Mouse (Mus musculus) cerebellum, adult 9-11 months (tissue): ENCODE measurements around the gene Saa3.
"Not testable (repeated sequence)": the region's sequence is repeated elsewhere in the genome, so short reads cannot be mapped to it uniquely, and the experiment has no call there.

Experiments used
- DNase-seq: peaks from one replicate; pipeline ENCODE4 v3.0.0; 2022

The Saa3 gene

GRCm38 (mm10) chr7:46715600-46715999 lies at the start of gene Saa3:
Saa3 (minus strand) TSS chr7:46715700.
- no peak for DNase-seq

- no peak for DNase-seq
Measured at GRCm38 (mm10) chr7:46764672-46765071, 49.2 kb upstream of the Saa3 start.

- no peak for DNase-seq
Measured at GRCm38 (mm10) chr7:46762601-46763000, 47.1 kb upstream of the Saa3 start.

- DNase-seq, result no peak
Measured at GRCm38 (mm10) chr7:46761049-46761795, 45.7 kb upstream of the Saa3 start.

- no peak for DNase-seq
Measured at GRCm38 (mm10) chr7:46751490-46751889, 36.0 kb upstream of the Saa3 start, which contains the start of gene Saa2. Saa2 (plus strand) TSS chr7:46751790.

- no peak for DNase-seq
Measured at GRCm38 (mm10) chr7:46748459-46748858, 33.0 kb upstream of the Saa3 start.

GRCm38 (mm10) chr7:46746381-46746780 lies 30.9 kb upstream of the Saa3 start:
- no peak for DNase-seq

GRCm38 (mm10) chr7:46745816-46746215 lies 30.3 kb upstream of the Saa3 start:
- no peak for DNase-seq

- not testable (repeated sequence) for DNase-seq
Measured at GRCm38 (mm10) chr7:46742880-46743279, 27.4 kb upstream of the Saa3 start, which contains the start of gene Saa1. Saa1 (minus strand) TSS chr7:46742980.

GRCm38 (mm10) chr7:46740041-46740440 lies 24.5 kb upstream of the Saa3 start:
- not testable (repeated sequence) for DNase-seq

GRCm38 (mm10) chr7:46738561-46739460 lies 23.3 kb upstream of the Saa3 start:
- no peak for DNase-seq

GRCm38 (mm10) chr7:46734983-46735382 lies 19.5 kb upstream of the Saa3 start:
- DNase-seq, result no peak

- DNase-seq, result no peak
Measured at GRCm38 (mm10) chr7:46732458-46732857, 17.0 kb upstream of the Saa3 start, which contains the start of gene Saa4. Saa4 (minus strand) TSS chr7:46732603.

GRCm38 (mm10) chr7:46727584-46727983 lies 12.1 kb upstream of the Saa3 start:
- DNase-seq, result no peak

GRCm38 (mm10) chr7:46724396-46724795 lies 8.9 kb upstream of the Saa3 start:
- no peak for DNase-seq

GRCm38 (mm10) chr7:46723849-46724248 lies 8.3 kb upstream of the Saa3 start:
- no peak for DNase-seq

- DNase-seq, result no peak
Measured at GRCm38 (mm10) chr7:46723354-46723753, 7.9 kb upstream of the Saa3 start.

GRCm38 (mm10) chr7:46720460-46720859 lies 5.0 kb upstream of the Saa3 start:
- peak; percentile 66 for DNase-seq

GRCm38 (mm10) chr7:46719526-46719925 lies 4.0 kb upstream of the Saa3 start:
- peak; percentile 59 for DNase-seq

- peak; percentile 96 for DNase-seq
Measured at GRCm38 (mm10) chr7:46718591-46719270, 3.2 kb upstream of the Saa3 start.

GRCm38 (mm10) chr7:46716897-46717296 lies 1.4 kb upstream of the Saa3 start:
- DNase-seq, result peak; percentile 61

GRCm38 (mm10) chr7:46714518-46714917 lies 982 bp downstream of the Saa3 start:
- DNase-seq, result peak; percentile 83

- no peak for DNase-seq
Measured at GRCm38 (mm10) chr7:46712250-46712649, 3.2 kb downstream of the Saa3 start.
